Mouse (Mus musculus): ENCODE data around the gene Gm884.

DNA sequence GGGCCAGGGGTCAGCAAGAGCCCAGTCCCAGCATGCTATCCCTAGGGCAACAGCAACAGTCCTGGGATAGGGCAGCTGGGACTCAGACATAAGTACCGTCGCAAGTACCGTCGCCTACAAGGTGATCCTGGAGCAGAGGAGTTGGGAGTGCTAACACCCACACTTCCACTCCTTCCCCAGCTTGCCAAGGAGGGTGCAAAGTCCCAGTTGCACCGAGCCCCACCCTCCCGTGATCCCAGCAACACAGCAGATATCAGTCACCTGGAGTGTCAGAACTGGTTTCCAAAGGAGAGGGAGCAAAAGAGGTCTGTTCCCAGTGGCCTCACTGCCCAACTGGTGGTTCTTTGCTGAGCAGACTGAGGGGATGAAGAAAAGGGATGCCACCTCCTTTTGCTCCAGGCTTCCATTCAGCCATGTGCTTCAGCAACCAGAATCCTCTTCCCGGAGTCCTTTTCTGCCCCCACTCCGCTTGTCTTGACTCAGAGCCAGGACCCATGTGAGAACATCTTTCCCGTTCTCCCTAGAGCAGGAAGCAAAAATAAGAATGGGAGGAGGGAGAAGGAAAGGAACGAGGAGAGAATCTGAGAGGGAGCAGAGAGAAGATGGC lies 32.5 kb upstream of the Gm884 start:
- TF ChIP-seq GATA1 (IDR thresholded peaks at IDR 0.05; ENCODE audit: low read length) (no peak), TAL1 (IDR thresholded peaks at IDR 0.05; ENCODE audit: low read length) (no peak)
